Comparison of ENCODE assay signal across 8 mouse cellular contexts in genomic region chr10:125725681-125726139, GRCm38 (mm10).
DNase-seq lines count a peak whose midpoint lies in the region; ATAC-seq lines count a peak whose summit lies in the region.
"Had no signal": no experiment of that assay in that cellular context is flagged by ENCODE, and none has a peak within 500 bp of the region (broad histone marks: within the 10 kb centered on the region; RNA-seq: fewer than 3 reads in every experiment).

No protein-coding gene starts in this region.

- H3K9ac ChIP-seq in embryonic facial prominence, embryonic 13.5 days: no peak overlapping the region
- no peak overlapping the region for H3K9ac ChIP-seq in intestine, embryonic 14.5 days (ENCODE audit: low read length)
- H3K9ac ChIP-seq in midbrain, embryonic 13.5 days (replicated peaks): no peak overlapping the region
- H3K9ac ChIP-seq: liver, embryonic 15.5 days had no signal

- no peak for ATAC-seq in embryonic facial prominence, embryonic 13.5 days (ENCODE audit: insufficient number of reproducible peaks, insufficient read depth, low FRiP score, low TSS enrichment, low read depth)
- peak; percentile 91 for ATAC-seq in intestine, embryonic 14.5 days (replicated peaks; ENCODE audit: low FRiP score, low TSS enrichment, low read depth)
- peak; percentile 56; the same call in 1 of the 2 replicates for ATAC-seq in midbrain, embryonic 13.5 days

- H3K27me3 ChIP-seq in embryonic facial prominence, embryonic 13.5 days: no peaks in the 10 kb centered on the region
- H3K27me3 ChIP-seq in intestine, embryonic 14.5 days (replicated peaks; ENCODE audit: control insufficient read depth, insufficient read depth, low read length): no peaks in the 10 kb centered on the region
- no peaks in the 10 kb centered on the region; the same call in 1 of the 2 replicates for H3K27me3 ChIP-seq in midbrain, embryonic 13.5 days
- H3K27me3 ChIP-seq: liver, embryonic 15.5 days had no signal

- peak overlapping the region; percentile 32 for H3K4me2 ChIP-seq in embryonic facial prominence, embryonic 13.5 days
- H3K4me2 ChIP-seq in intestine, embryonic 14.5 days (ENCODE audit: low read length): no peak overlapping the region
- H3K4me2 ChIP-seq in midbrain, embryonic 13.5 days (replicated peaks): no peak overlapping the region
- H3K4me2 ChIP-seq: liver, embryonic 15.5 days had no signal

- H3K4me1 ChIP-seq in embryonic facial prominence, embryonic 13.5 days: peaks cover 4% of the 10 kb centered on the region
- H3K4me1 ChIP-seq in intestine, embryonic 14.5 days (replicated peaks; ENCODE audit: control insufficient read depth, insufficient read depth, low read length): peaks cover 8% of the 10 kb centered on the region; the same call in 1 of the 2 replicates
- 0 out of 2 replicates have a peak, but pooled peaks cover 4% of the 10 kb centered on the region for H3K4me1 ChIP-seq in midbrain, embryonic 13.5 days (replicated peaks)
- H3K4me1 ChIP-seq: liver, embryonic 15.5 days had no signal

- no peaks in the 10 kb centered on the region for H3K9me3 ChIP-seq in embryonic facial prominence, embryonic 13.5 days
- H3K9me3 ChIP-seq in intestine, embryonic 14.5 days (ENCODE audit: control insufficient read depth, low read length): no peaks in the 10 kb centered on the region
- no peaks in the 10 kb centered on the region for H3K9me3 ChIP-seq in midbrain, embryonic 13.5 days
- H3K9me3 ChIP-seq: liver, embryonic 15.5 days had no signal

- intact Hi-C loops in left cerebral cortex, postnatal 4 days (cut with DNase I): loop anchor here (10.0 kb wide), 1 partner anchor 799 kb away; no protein-coding TSS in a partner anchor
- intact Hi-C loops in left cerebral cortex, postnatal 14 days (cut with DNase I): loop anchor here (2.0 to 10.0 kb wide), 3 partner anchors 269 to 809 kb away; no protein-coding TSS in a partner anchor

- no peaks in the 10 kb centered on the region for H3K36me3 ChIP-seq in embryonic facial prominence, embryonic 13.5 days
- H3K36me3 ChIP-seq in intestine, embryonic 14.5 days (ENCODE audit: control insufficient read depth, insufficient read depth, low read length): no peaks in the 10 kb centered on the region
- no peaks in the 10 kb centered on the region for H3K36me3 ChIP-seq in midbrain, embryonic 13.5 days
- H3K36me3 ChIP-seq: liver, embryonic 15.5 days had no signal

- 29% methylated on average over 7 of the region's 7 CpGs for WGBS in embryonic facial prominence, embryonic 13.5 days
- 19% methylated on average over 7 of the region's 7 CpGs for WGBS in intestine, embryonic 14.5 days
- WGBS in midbrain, embryonic 13.5 days: 23% methylated on average over 7 of the region's 7 CpGs

- DNase-seq in left cerebral cortex, postnatal 4 days: peak; percentile 24
- no peak for DNase-seq in left cerebral cortex, postnatal 14 days (ENCODE audit: low spot score in 2 of 2)
- DNase-seq in intestine, embryonic 14.5 days (ENCODE audit: low spot score): peak; percentile 87
- DNase-seq in natural killer cell, adult 2 months (ENCODE audit: low spot score in 2 of 2): no peak
- no peak for DNase-seq in urinary bladder, postnatal 10 days (ENCODE audit: low spot score)

- no peak overlapping the region for H3K4me3 ChIP-seq in embryonic facial prominence, embryonic 13.5 days
- no peak overlapping the region for H3K4me3 ChIP-seq in intestine, embryonic 14.5 days (ENCODE audit: low read depth, low read length)
- no peak overlapping the region for H3K4me3 ChIP-seq in midbrain, embryonic 13.5 days (replicated peaks)
- H3K4me3 ChIP-seq: liver, embryonic 15.5 days had no signal

- peak overlapping the region; percentile 57; the same call in 1 of the 2 replicates for H3K27ac ChIP-seq in embryonic facial prominence, embryonic 13.5 days
- H3K27ac ChIP-seq in intestine, embryonic 14.5 days (ENCODE audit: low read depth): peak overlapping the region; percentile 57; the same call in 1 of the 2 replicates
- H3K27ac ChIP-seq in midbrain, embryonic 13.5 days: no peak overlapping the region
- H3K27ac ChIP-seq: liver, embryonic 15.5 days had no signal

Comparison
In these comparisons a context has a peak if more than half of its experiments do, and no peak if none do; other contexts are left out.
1. DNase-seq: peak in left cerebral cortex, postnatal 4 days (single experiment) and intestine, embryonic 14.5 days (single experiment); none in left cerebral cortex, postnatal 14 days (0 of 2), natural killer cell, adult 2 months (0 of 2) and urinary bladder, postnatal 10 days (single experiment).